Mouse (Mus musculus) gastrocnemius, adult 8-10 months (tissue): ENCODE data around the gene Pex14. TPM values are rescaled to one million over a fixed set of nuclear protein-coding genes. Genes with fewer than 3 reads are reported as not detected.

Experiments
- DNase-seq, 2 experiments: peaks; one replicate each; pipeline ENCODE4 v3.0.0; 2022; ENCODE audit warnings: low spot score in 2 of 2
- total RNA-seq, 4 experiments: library from RNA; stranded (reverse); gene quantifications; 2 replicates each; pipeline ENCODE4 v1.2.4; 2022

Pex14 gene
- total RNA-seq, 4 experiments from 2014 or later: 21.1 to 23.9 (median 23.4) TPM

- no peak for DNase-seq
Measured at GRCm38 (mm10) chr4:148985541-148986476, 113.9 kb downstream of the Pex14 start.

- DNase-seq: no peak
Measured at GRCm38 (mm10) chr4:148984701-148985540, 114.8 kb downstream of the Pex14 start.

GRCm38 (mm10) chr4:148982274-148982673 is 117.4 kb downstream of the Pex14 start:
- DNase-seq: no peak

- no peak for DNase-seq
Measured at GRCm38 (mm10) chr4:148979837-148980236, 119.8 kb downstream of the Pex14 start.

- DNase-seq: no peak
Measured at GRCm38 (mm10) chr4:148978926-148979325, 120.8 kb downstream of the Pex14 start.

GRCm38 (mm10) chr4:148978221-148978855 is 121.3 kb downstream of the Pex14 start:
- DNase-seq: no peak

- no peak for DNase-seq
Measured at GRCm38 (mm10) chr4:148974833-148975232, 124.8 kb downstream of the Pex14 start.

- DNase-seq: no peak
Measured at GRCm38 (mm10) chr4:148973387-148973786, 126.3 kb downstream of the Pex14 start.

- DNase-seq: no peak
Measured at GRCm38 (mm10) chr4:148972707-148973106, 127.0 kb downstream of the Pex14 start.

GRCm38 (mm10) chr4:148971613-148972242 is 127.9 kb downstream of the Pex14 start:
- DNase-seq: no peak

GRCm38 (mm10) chr4:148970742-148971141 is 128.9 kb downstream of the Pex14 start:
- DNase-seq: no peak

GRCm38 (mm10) chr4:148969610-148970009 is 130.1 kb downstream of the Pex14 start:
- DNase-seq: no peak

GRCm38 (mm10) chr4:148968859-148969258 is 130.8 kb downstream of the Pex14 start:
- DNase-seq: no peak

- DNase-seq: no peak
Measured at GRCm38 (mm10) chr4:148966132-148966531, 133.5 kb downstream of the Pex14 start.

GRCm38 (mm10) chr4:148964541-148965310 is 134.9 kb downstream of the Pex14 start:
- no peak for DNase-seq

- no peak for DNase-seq
Measured at GRCm38 (mm10) chr4:148962096-148962495, 137.6 kb downstream of the Pex14 start.

GRCm38 (mm10) chr4:148961081-148961480 is 138.6 kb downstream of the Pex14 start:
- no peak for DNase-seq

GRCm38 (mm10) chr4:148960011-148960410 is 139.7 kb downstream of the Pex14 start:
- no peak for DNase-seq

- peak; percentile 50 to 72 for DNase-seq
Measured at GRCm38 (mm10) chr4:148955131-148955813, 144.4 kb downstream of the Pex14 start.
